Comparison of ENCODE assay signal across 8 mouse cellular contexts in genomic region chr7:120597203-120597743, GRCm38 (mm10). TPM values are rescaled to one million over a fixed set of nuclear protein-coding genes. Genes with fewer than 3 reads are reported as not detected.
DNase-seq lines count a peak whose midpoint lies in the region; ATAC-seq and TF ChIP-seq lines count a peak whose summit lies in the region.

No protein-coding gene starts in this region.

- no peak for ATAC-seq in heart, embryonic 15.5 days (replicated peaks; ENCODE audit: insufficient number of reproducible peaks, insufficient read depth, low FRiP score, low read depth)
- ATAC-seq in embryonic facial prominence, embryonic 12.5 days (ENCODE audit: insufficient number of reproducible peaks, insufficient read depth, low FRiP score, low TSS enrichment) = no peak
- ATAC-seq in hindbrain, postnatal 0 days = peak; percentile 61
- peak; percentile 65 for ATAC-seq in midbrain, embryonic 15.5 days (replicated peaks)

- H3K9ac ChIP-seq in heart, embryonic 15.5 days = peak overlapping the region; percentile 52; the same call in 1 of the 2 replicates
- H3K9ac ChIP-seq in embryonic facial prominence, embryonic 12.5 days = peak overlapping the region; percentile 53; the same call in 1 of the 2 replicates
- H3K9ac ChIP-seq in hindbrain, postnatal 0 days (replicated peaks; ENCODE audit: low read length) = peak overlapping the region; percentile 61
- H3K9ac ChIP-seq in midbrain, embryonic 15.5 days = peak overlapping the region; percentile 54

- H3K4me2 ChIP-seq in heart, embryonic 15.5 days = peak overlapping the region; percentile 85
- H3K4me2 ChIP-seq in embryonic facial prominence, embryonic 12.5 days (replicated peaks) = peak overlapping the region; percentile 73
- peak overlapping the region; percentile 65 for H3K4me2 ChIP-seq in hindbrain, postnatal 0 days (ENCODE audit: low read depth, low read length)
- peak overlapping the region; percentile 66 for H3K4me2 ChIP-seq in midbrain, embryonic 15.5 days

- no peak overlapping the region for H3K27ac ChIP-seq in heart, embryonic 15.5 days
- no peak overlapping the region for H3K27ac ChIP-seq in embryonic facial prominence, embryonic 12.5 days
- H3K27ac ChIP-seq in hindbrain, postnatal 0 days = peak overlapping the region; percentile 75
- peak overlapping the region; percentile 72 for H3K27ac ChIP-seq in midbrain, embryonic 15.5 days

- H3K4me3 ChIP-seq in heart, embryonic 15.5 days = peak overlapping the region; percentile 51
- peak overlapping the region; percentile 45 for H3K4me3 ChIP-seq in embryonic facial prominence, embryonic 12.5 days
- H3K4me3 ChIP-seq in hindbrain, postnatal 0 days (ENCODE audit: low read length) = peak overlapping the region; percentile 37
- H3K4me3 ChIP-seq in midbrain, embryonic 15.5 days = peak overlapping the region; percentile 46

- no peaks in the 10 kb centered on the region for H3K9me3 ChIP-seq in heart, embryonic 15.5 days (replicated peaks)
- no peaks in the 10 kb centered on the region for H3K9me3 ChIP-seq in embryonic facial prominence, embryonic 12.5 days
- no peaks in the 10 kb centered on the region for H3K9me3 ChIP-seq in hindbrain, postnatal 0 days (ENCODE audit: low read length)
- H3K9me3 ChIP-seq in midbrain, embryonic 15.5 days = no peaks in the 10 kb centered on the region

- WGBS in heart, embryonic 15.5 days = 91% methylated on average over 4 of the region's 4 CpGs
- 86% methylated on average over 4 of the region's 4 CpGs for WGBS in embryonic facial prominence, embryonic 12.5 days
- WGBS in hindbrain, postnatal 0 days = 84% methylated on average over 4 of the region's 4 CpGs
- 72% methylated on average over 4 of the region's 4 CpGs for WGBS in midbrain, embryonic 15.5 days

- intact Hi-C loops in heart, postnatal 10 days (cut with DNase I) = no loop called here

- no peaks in the 10 kb centered on the region for H3K36me3 ChIP-seq in heart, embryonic 15.5 days
- H3K36me3 ChIP-seq in embryonic facial prominence, embryonic 12.5 days = no peaks in the 10 kb centered on the region
- no peaks in the 10 kb centered on the region for H3K36me3 ChIP-seq in hindbrain, postnatal 0 days (ENCODE audit: insufficient read depth, low read length)
- H3K36me3 ChIP-seq in midbrain, embryonic 15.5 days (replicated peaks) = no peaks in the 10 kb centered on the region

- DNase-seq in heart, postnatal 10 days = no peak
- DNase-seq in hindbrain, postnatal 0 days (ENCODE audit: low spot score) = no peak
- DNase-seq in frontal cortex, adult 2 months (ENCODE audit: extremely low spot score in 1 of 2, low spot score in 1 of 2) = no peak
- no peak for DNase-seq in adrenal gland, adult (ENCODE audit: inconsistent age in 2 of 2, low spot score in 1 of 2)
- DNase-seq in adrenal gland, postnatal 10 days = no peak

- H3K4me1 ChIP-seq in heart, embryonic 15.5 days (replicated peaks) = peaks cover 2% of the 10 kb centered on the region; the same call in 1 of the 2 replicates
- no peaks in the 10 kb centered on the region for H3K4me1 ChIP-seq in embryonic facial prominence, embryonic 12.5 days
- H3K4me1 ChIP-seq in hindbrain, postnatal 0 days (ENCODE audit: insufficient read depth, low read length) = no peaks in the 10 kb centered on the region
- no peaks in the 10 kb centered on the region for H3K4me1 ChIP-seq in midbrain, embryonic 15.5 days

- TF ChIP-seq CTCF in hindbrain, postnatal 0 days (IDR thresholded peaks at IDR 0.05; ENCODE audit: low read depth) = no peak

- peaks cover 14% of the 10 kb centered on the region for H3K27me3 ChIP-seq in heart, embryonic 15.5 days
- H3K27me3 ChIP-seq in embryonic facial prominence, embryonic 12.5 days = 0 out of 2 replicates have a peak, but pooled peaks cover 4% of the 10 kb centered on the region
- H3K27me3 ChIP-seq in hindbrain, postnatal 0 days (ENCODE audit: insufficient read depth, low read length) = no peaks in the 10 kb centered on the region
- H3K27me3 ChIP-seq in midbrain, embryonic 15.5 days (replicated peaks) = no peaks in the 10 kb centered on the region

RNA-seq across cellular contexts. Expression of gene Uqcrc2, which starts 37.7 kb away (rescaled TPM):
- 388 and 489 TPM in 2 replicates for polyA plus RNA-seq in heart, embryonic 15.5 days (2015; fragmentation: Nextera tagmentation; extraction: Ambion mirVana)
- total RNA-seq in heart, postnatal 10 days (2021) = 100 to 1,000 TPM; 945 to 970 TPM
- 166 and 177 TPM in 2 replicates for polyA plus RNA-seq in embryonic facial prominence, embryonic 12.5 days (2016; fragmentation: Nextera tagmentation; extraction: Ambion mirVana)
- total RNA-seq in hindbrain, postnatal 0 days (2014; rRNA removed) = 151 and 165 TPM in 2 replicates
- polyA plus RNA-seq in hindbrain, postnatal 0 days (2015; fragmentation: Nextera tagmentation; extraction: Ambion mirVana) = 244 and 258 TPM in 2 replicates
- polyA plus RNA-seq in midbrain, embryonic 15.5 days (2015; fragmentation: Nextera tagmentation; extraction: Ambion mirVana) = 204 and 212 TPM in 2 replicates
- polyA plus RNA-seq in frontal cortex, adult 2 months (2012; rRNA removed) = 187 and 236 TPM in 2 replicates
- total RNA-seq in adrenal gland, postnatal 10 days (2021) = 100 to 1,000 TPM; 743 to 828 TPM

Comparison
In these comparisons a context has a peak if more than half of its experiments do, and no peak if none do; other contexts are left out.
1. ATAC-seq: peak in hindbrain, postnatal 0 days (single experiment) and midbrain, embryonic 15.5 days (single experiment); none in heart, embryonic 15.5 days (single experiment) and embryonic facial prominence, embryonic 12.5 days (single experiment).
2. H3K27ac ChIP-seq: peak in hindbrain, postnatal 0 days (single experiment) and midbrain, embryonic 15.5 days (single experiment); none in heart, embryonic 15.5 days (single experiment) and embryonic facial prominence, embryonic 12.5 days (single experiment).
3. Peak in every context shown above with its lines, with median percentiles within 50 percentile points of each other: H3K4me2 ChIP-seq, H3K4me3 ChIP-seq and H3K9ac ChIP-seq.